Mouse (Mus musculus) G1E (cell line): ENCODE results near the gene Zfp574.

ENCODE experiments used
- CTCF ChIP-seq: IDR thresholded peaks from 2 replicates; pipeline ENCODE4 v1.5.1; 2012; ENCODE audit warnings: low read depth, low read length, inconsistent platforms, mixed read lengths
- GATA1 ChIP-seq: IDR thresholded peaks from 2 replicates; pipeline ENCODE4 v1.6.1; 2012; ENCODE audit warnings: borderline replicate concordance, low read length, inconsistent platforms, mixed read lengths
- GATA2 ChIP-seq: IDR thresholded peaks from 2 replicates; pipeline ENCODE4 v1.6.1; 2012; ENCODE audit warnings: low read depth, low read length, inconsistent platforms, borderline replicate concordance
- POLR2AphosphoS5 ChIP-seq: IDR thresholded peaks from 2 replicates; pipeline ENCODE4 v1.6.1; 2012; ENCODE audit warnings: low read depth, low read length, inconsistent platforms; ENCODE audit not compliant: insufficient replicate concordance
- TAL1 ChIP-seq: conservative IDR thresholded peaks from 2 replicates; pipeline ENCODE4 v1.6.1; 2012; ENCODE audit warnings: low read depth, low read length, inconsistent platforms, mixed read lengths

- no peak for TF ChIP-seq GATA1
- no peak for TF ChIP-seq CTCF
- TF ChIP-seq POLR2AphosphoS5: no peak
- no peak for TF ChIP-seq TAL1
- no peak for TF ChIP-seq GATA2
Observed at GRCm38 (mm10) chr7:25098169-25098568, 25.8 kb downstream of the Zfp574 start.
